Mouse (Mus musculus): ENCODE data around the gene 2410015M20Rik. TPM values are rescaled to one million over a fixed set of nuclear protein-coding genes. Genes with fewer than 3 reads are reported as not detected.

The 2410015M20Rik gene
- polyA plus RNA-seq, 1 experiment from 2014 or later = 282 TPM

GRCm38 (mm10) chr17:56570287-56570686 is 39.3 kb downstream of the 2410015M20Rik start:
- Histone ChIP-seq H3K27me3 (replicated peaks) (no peaks in the 10 kb centered on the region), H3K4me1 (replicated peaks) (no peaks in the 10 kb centered on the region), H3K9me3 (replicated peaks) (no peaks in the 10 kb centered on the region), H3K36me3 (peaks cover 96% of the 10 kb centered on the region), H3K27ac (ENCODE audit: poor library complexity, severe bottlenecking) (no peak overlapping the region), H3K4me3 (no peak overlapping the region), H3K9ac (no peak overlapping the region), H3K4me2 (no peak overlapping the region)
- 93% methylated on average over 4 of the region's 4 CpGs for WGBS
- no peak for ATAC-seq (ENCODE audit: insufficient number of reproducible peaks, low FRiP score)

DNA sequence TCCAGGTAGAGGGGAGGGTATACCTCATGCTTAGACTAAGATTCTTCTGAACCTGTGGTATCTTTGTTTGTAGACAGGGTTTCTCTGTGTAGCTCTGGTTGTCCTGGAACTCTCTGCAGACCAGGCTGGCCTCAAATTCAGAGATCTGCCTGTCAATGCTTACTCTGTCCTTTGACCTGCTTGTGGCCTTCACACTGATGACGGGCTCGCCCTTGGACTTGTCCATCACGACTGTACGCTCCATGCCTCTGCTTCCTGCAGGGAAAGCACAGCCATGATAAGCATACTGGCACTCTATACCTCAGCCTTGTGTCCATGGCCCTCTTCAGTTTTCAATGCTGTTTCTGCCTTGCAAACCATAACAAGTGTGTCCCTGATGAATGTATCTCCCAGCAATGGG is 42.2 kb downstream of the 2410015M20Rik start:
- no peak overlapping the region for H3K4me3 ChIP-seq
- H3K36me3 ChIP-seq = peaks cover 98% of the 10 kb centered on the region
- no peaks in the 10 kb centered on the region for H3K27me3 ChIP-seq (replicated peaks)
- no peak overlapping the region for H3K27ac ChIP-seq (ENCODE audit: poor library complexity, severe bottlenecking)
- H3K4me2 ChIP-seq = no peak overlapping the region
- H3K9me3 ChIP-seq (replicated peaks) = no peaks in the 10 kb centered on the region
- WGBS = 90% methylated on average over 4 of the region's 4 CpGs
- no peak for ATAC-seq (ENCODE audit: insufficient number of reproducible peaks, low FRiP score)
- H3K9ac ChIP-seq = no peak overlapping the region
- H3K4me1 ChIP-seq (replicated peaks) = no peaks in the 10 kb centered on the region

DNA sequence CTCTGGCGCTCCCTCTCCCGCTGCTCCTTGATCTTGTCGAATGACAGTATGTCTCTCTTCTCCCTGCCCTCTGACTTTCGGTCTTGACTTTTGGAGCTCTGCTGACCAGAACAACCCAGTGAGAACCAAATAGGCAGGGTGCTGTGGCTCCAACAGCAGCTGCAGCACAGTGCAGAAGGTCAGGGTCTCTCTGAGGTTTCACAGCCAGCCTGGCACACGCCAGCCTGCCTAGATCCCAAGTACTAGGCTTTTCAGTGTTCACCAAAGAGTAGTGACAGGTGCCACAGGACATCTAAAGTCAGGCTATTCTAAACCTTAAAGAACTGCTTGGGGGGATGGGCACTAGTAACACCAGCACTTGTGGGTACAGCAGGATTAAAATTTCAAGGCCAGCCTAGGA is 42.7 kb downstream of the 2410015M20Rik start:
- no peak for ATAC-seq (ENCODE audit: insufficient number of reproducible peaks, low FRiP score)
- no peak overlapping the region for H3K4me2 ChIP-seq
- H3K27me3 ChIP-seq (replicated peaks) = no peaks in the 10 kb centered on the region
- H3K27ac ChIP-seq (ENCODE audit: poor library complexity, severe bottlenecking) = no peak overlapping the region
- no peak overlapping the region for H3K4me3 ChIP-seq
- 93% methylated on average over 5 of the region's 5 CpGs for WGBS
- no peaks in the 10 kb centered on the region for H3K9me3 ChIP-seq (replicated peaks)
- no peak overlapping the region for H3K9ac ChIP-seq
- no peaks in the 10 kb centered on the region for H3K4me1 ChIP-seq (replicated peaks)
- peaks cover 99% of the 10 kb centered on the region for H3K36me3 ChIP-seq

DNA sequence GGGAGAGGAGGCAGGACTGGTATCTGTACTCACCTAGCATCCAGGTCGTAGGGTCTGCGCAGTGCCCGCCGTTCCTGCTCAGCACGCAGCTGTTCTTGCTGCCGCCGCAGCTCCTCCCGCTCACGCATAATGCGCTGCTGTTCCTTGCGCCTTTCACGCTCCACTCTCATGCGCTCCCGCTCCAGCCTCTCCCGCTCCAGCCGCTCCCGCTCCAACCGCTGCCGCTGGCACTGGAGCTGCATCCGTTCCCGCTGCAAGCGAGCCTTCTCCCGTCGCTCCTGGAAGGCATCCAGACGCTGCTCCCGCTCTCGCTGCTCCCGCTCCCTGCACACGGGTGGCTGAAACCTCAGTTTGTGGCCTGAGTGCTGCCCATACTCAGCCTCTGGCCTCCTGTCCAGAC is 43.3 kb downstream of the 2410015M20Rik start:
- no peaks in the 10 kb centered on the region for H3K9me3 ChIP-seq (replicated peaks)
- H3K4me2 ChIP-seq = no peak overlapping the region
- no peaks in the 10 kb centered on the region for H3K27me3 ChIP-seq (replicated peaks)
- no peak for ATAC-seq (ENCODE audit: insufficient number of reproducible peaks, low FRiP score)
- no peak overlapping the region for H3K9ac ChIP-seq
- H3K4me3 ChIP-seq = no peak overlapping the region
- no peaks in the 10 kb centered on the region for H3K4me1 ChIP-seq (replicated peaks)
- WGBS = 91% methylated on average over 29 of the region's 29 CpGs
- no peak overlapping the region for H3K27ac ChIP-seq (ENCODE audit: poor library complexity, severe bottlenecking)
- peaks cover 99% of the 10 kb centered on the region for H3K36me3 ChIP-seq

- no peak for ATAC-seq (ENCODE audit: insufficient number of reproducible peaks, low FRiP score)
- WGBS = 91% methylated on average over 2 of the region's 2 CpGs
- no peak overlapping the region for H3K4me3 ChIP-seq
- no peak overlapping the region for H3K4me2 ChIP-seq
- peaks cover 61% of the 10 kb centered on the region for H3K36me3 ChIP-seq
- H3K4me1 ChIP-seq (replicated peaks) = no peaks in the 10 kb centered on the region
- no peaks in the 10 kb centered on the region for H3K9me3 ChIP-seq (replicated peaks)
- H3K27ac ChIP-seq (ENCODE audit: poor library complexity, severe bottlenecking) = no peak overlapping the region
- H3K27me3 ChIP-seq (replicated peaks) = no peaks in the 10 kb centered on the region
- H3K9ac ChIP-seq = no peak overlapping the region
Observed at GRCm38 (mm10) chr17:56561866-56562265, 47.7 kb downstream of the 2410015M20Rik start.

DNA sequence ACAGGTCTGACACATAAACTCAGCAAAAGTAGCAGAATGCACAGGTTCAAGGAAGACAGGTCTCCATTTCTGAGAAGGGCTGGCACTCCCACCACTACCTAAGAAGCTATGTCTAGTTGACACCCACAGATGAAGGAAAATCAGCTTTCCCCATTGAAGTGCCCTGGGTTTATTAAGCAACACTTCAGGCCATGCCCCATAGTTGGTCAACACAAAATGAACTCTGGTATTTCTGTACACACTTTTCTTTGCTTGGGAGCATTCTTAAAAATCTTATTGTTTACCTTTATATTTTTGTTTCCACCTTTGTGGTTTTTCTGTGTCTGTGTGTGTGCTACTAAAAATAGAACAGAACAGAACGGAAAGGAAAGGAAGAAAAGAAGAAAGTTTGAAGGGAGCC is 49.4 kb downstream of the 2410015M20Rik start:
- Histone ChIP-seq H3K9me3 (replicated peaks) (no peaks in the 10 kb centered on the region), H3K36me3 (peaks cover 43% of the 10 kb centered on the region), H3K4me2 (no peak overlapping the region), H3K9ac (no peak overlapping the region), H3K27me3 (replicated peaks) (no peaks in the 10 kb centered on the region), H3K27ac (ENCODE audit: poor library complexity, severe bottlenecking) (no peak overlapping the region), H3K4me1 (replicated peaks) (no peaks in the 10 kb centered on the region), H3K4me3 (no peak overlapping the region)
- 62% methylated on average over 1 of the region's 1 CpGs for WGBS
- ATAC-seq (ENCODE audit: insufficient number of reproducible peaks, low FRiP score) = no peak

DNA sequence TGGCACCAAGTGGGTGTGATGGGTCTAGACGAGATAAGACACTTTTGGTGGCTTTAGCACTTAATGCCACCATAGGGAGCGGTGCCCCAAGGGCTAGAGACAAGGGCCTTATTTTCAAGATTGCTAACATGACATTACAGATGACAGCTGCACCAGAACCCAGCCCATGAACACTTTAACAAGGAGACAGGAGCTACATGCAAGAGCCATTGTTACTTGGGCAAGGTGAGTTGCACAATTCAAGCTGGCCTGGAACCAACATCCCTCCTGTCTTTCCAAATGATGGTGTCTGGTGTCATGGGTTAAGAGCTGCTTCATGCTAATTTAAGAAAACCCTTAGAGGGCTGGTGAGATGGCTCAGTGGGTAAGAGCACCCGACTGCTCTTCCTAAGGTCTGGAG is 50.2 kb downstream of the 2410015M20Rik start:
- Histone ChIP-seq H3K4me1 (replicated peaks) (no peaks in the 10 kb centered on the region), H3K27ac (ENCODE audit: poor library complexity, severe bottlenecking) (no peak overlapping the region), H3K9me3 (replicated peaks) (no peaks in the 10 kb centered on the region), H3K4me3 (no peak overlapping the region), H3K9ac (no peak overlapping the region), H3K36me3 (peaks cover 36% of the 10 kb centered on the region), H3K4me2 (no peak overlapping the region), H3K27me3 (replicated peaks) (no peaks in the 10 kb centered on the region)
- 65% methylated on average over 3 of the region's 3 CpGs for WGBS
- no peak for ATAC-seq (ENCODE audit: insufficient number of reproducible peaks, low FRiP score)

DNA sequence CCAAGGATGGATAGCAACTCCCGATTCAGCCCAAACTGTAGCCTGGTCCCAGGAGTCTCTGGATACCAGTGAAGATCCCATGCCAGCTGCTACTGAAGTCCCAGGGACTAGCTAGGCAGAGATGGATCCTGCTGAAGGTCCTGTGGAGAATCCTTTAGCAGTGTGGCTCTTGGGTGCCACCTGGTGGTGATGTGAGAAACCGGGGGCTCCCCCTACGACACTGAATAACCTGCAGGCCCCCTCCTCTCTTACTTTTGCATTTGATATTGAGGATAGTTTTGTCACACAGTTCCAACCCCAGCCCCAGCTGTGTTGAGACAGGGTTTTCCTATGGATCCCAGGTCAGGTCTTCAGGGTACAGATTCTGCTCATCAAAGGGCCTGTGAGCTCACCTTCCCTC is 51.1 kb downstream of the 2410015M20Rik start:
- no peak overlapping the region for H3K9ac ChIP-seq
- no peaks in the 10 kb centered on the region for H3K4me1 ChIP-seq (replicated peaks)
- H3K27me3 ChIP-seq (replicated peaks) = peaks cover 4% of the 10 kb centered on the region; the same call in 1 of the 2 replicates
- no peak overlapping the region for H3K4me2 ChIP-seq
- H3K4me3 ChIP-seq = no peak overlapping the region
- H3K27ac ChIP-seq (ENCODE audit: poor library complexity, severe bottlenecking) = no peak overlapping the region
- 23% methylated on average over 3 of the region's 3 CpGs for WGBS
- H3K36me3 ChIP-seq = peaks cover 26% of the 10 kb centered on the region
- ATAC-seq (ENCODE audit: insufficient number of reproducible peaks, low FRiP score) = no peak
- H3K9me3 ChIP-seq (replicated peaks) = no peaks in the 10 kb centered on the region

Other genes starting within 250 kb of the 2410015M20Rik start
- gene Ptprs, start 133.3 kb downstream of the 2410015M20Rik start, polyA plus RNA-seq (2016; fragmentation: Nextera tagmentation; extraction: Ambion mirVana) = 86.8 and 90.2 TPM in 2 replicates
- gene Znrf4, start 97.3 kb downstream of the 2410015M20Rik start, polyA plus RNA-seq (2016; fragmentation: Nextera tagmentation; extraction: Ambion mirVana) = not detected in 2 replicates
- 0.35 and 0.40 TPM in 2 replicates for gene Gm20219, start 55.4 kb downstream of the 2410015M20Rik start, polyA plus RNA-seq (2016; fragmentation: Nextera tagmentation; extraction: Ambion mirVana)
- gene Safb2, start 25.2 kb downstream of the 2410015M20Rik start, polyA plus RNA-seq (2016; fragmentation: Nextera tagmentation; extraction: Ambion mirVana) = 61.1 and 61.2 TPM in 2 replicates
- gene Safb, start 24.9 kb downstream of the 2410015M20Rik start, polyA plus RNA-seq (2016; fragmentation: Nextera tagmentation; extraction: Ambion mirVana) = 93.1 and 101 TPM in 2 replicates
- 1,231 and 1,273 TPM in 2 replicates for gene Rpl36, start 3.6 kb upstream of the 2410015M20Rik start, polyA plus RNA-seq (2016; fragmentation: Nextera tagmentation; extraction: Ambion mirVana)
- gene Lonp1, start 17.1 kb upstream of the 2410015M20Rik start, polyA plus RNA-seq (2016; fragmentation: Nextera tagmentation; extraction: Ambion mirVana) = 66.2 and 67.3 TPM in 2 replicates
- gene Catsperd, start 18.4 kb upstream of the 2410015M20Rik start, polyA plus RNA-seq (2016; fragmentation: Nextera tagmentation; extraction: Ambion mirVana) = 0.28 and 0.42 TPM in 2 replicates
- 63.2 and 64.5 TPM in 2 replicates for gene Ranbp3, start 63.5 kb upstream of the 2410015M20Rik start, polyA plus RNA-seq (2016; fragmentation: Nextera tagmentation; extraction: Ambion mirVana)
- gene Ndufa11, start 108.0 kb upstream of the 2410015M20Rik start, polyA plus RNA-seq (2016; fragmentation: Nextera tagmentation; extraction: Ambion mirVana) = 638 and 663 TPM in 2 replicates
- 12.1 and 12.9 TPM in 2 replicates for gene Vmac, start 108.3 kb upstream of the 2410015M20Rik start, polyA plus RNA-seq (2016; fragmentation: Nextera tagmentation; extraction: Ambion mirVana)
- 7.5 and 9.0 TPM in 2 replicates for gene Nrtn, start 147.8 kb upstream of the 2410015M20Rik start, polyA plus RNA-seq (2016; fragmentation: Nextera tagmentation; extraction: Ambion mirVana)
- gene Dus3l, start 155.0 kb upstream of the 2410015M20Rik start, polyA plus RNA-seq (2016; fragmentation: Nextera tagmentation; extraction: Ambion mirVana) = 33.3 and 34.8 TPM in 2 replicates
- gene Prr22, start 160.5 kb upstream of the 2410015M20Rik start, polyA plus RNA-seq (2016; fragmentation: Nextera tagmentation; extraction: Ambion mirVana) = 1.0 and 1.4 TPM in 2 replicates
- gene Rfx2, start 221.2 kb upstream of the 2410015M20Rik start, polyA plus RNA-seq (2016; fragmentation: Nextera tagmentation; extraction: Ambion mirVana) = 3.8 and 4.4 TPM in 2 replicates

Data from heart, embryonic 12.5 days (tissue).